Mouse (Mus musculus): ENCODE results near the gene Foxo3.

The Foxo3 gene

DNA sequence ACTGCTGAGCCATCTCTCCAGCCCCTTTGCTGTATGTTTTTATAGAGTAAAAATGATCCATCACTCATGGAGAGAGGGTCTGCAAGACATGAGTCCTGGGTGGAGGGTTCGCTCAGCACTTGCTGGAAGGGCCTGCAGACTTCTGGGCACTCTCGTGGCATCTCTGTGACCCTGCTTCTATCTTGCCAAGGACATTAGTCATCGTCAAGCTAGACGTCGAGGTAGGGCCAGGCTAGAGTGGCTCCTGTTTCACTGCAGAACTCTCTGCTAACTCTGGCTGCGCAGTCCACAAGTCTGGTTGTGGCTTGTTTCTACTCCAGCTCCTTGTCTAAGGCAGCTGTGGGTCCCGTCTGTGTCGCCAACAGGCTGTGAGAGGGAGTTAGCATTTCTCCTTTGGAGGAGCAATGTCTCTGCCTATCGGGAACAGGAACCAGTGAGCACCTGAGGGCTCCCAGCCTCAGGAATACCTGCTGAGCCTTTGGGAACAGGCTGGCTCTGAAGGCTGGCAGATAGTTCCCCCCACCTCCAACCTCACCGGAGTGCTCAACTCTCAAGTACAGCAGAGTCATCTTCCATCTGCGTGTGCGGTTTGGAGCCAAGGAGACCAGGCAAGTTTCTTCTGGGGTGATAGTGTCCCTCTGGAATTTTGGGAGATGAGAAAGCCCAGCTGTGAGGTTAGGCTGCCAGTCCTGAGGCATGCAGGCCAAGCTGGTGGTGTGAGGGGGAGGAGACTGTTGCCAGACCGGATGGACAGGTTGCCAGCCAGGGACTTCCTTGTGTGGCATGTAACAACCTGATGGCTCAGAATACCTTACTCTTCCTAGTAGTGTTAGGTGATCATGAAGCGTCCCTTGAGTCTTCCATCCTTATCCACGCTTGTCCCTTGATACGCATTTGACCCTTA lies 98.5 kb downstream of the Foxo3 start:
- DNase-seq, result peak; percentile 18

DNA sequence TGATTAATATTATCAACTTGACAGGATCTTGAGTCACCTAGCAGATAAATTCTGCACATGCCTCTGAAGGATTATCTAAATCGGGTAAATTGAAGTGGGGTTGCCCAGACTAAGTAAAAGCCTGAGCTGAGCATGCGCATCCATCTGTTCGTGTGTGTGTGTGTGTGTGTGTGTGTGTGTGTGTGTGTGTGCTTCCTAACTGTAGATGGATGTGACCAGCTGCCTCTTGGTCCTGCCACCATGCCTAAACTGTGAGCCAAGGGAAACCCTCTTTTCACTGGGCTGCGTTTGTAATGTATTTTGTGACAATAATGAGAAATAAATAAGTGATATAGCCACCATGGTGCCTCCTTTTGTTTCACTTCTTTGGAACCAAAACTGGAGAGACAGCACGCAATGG lies 102.3 kb downstream of the Foxo3 start:
- no peak for DNase-seq

DNA sequence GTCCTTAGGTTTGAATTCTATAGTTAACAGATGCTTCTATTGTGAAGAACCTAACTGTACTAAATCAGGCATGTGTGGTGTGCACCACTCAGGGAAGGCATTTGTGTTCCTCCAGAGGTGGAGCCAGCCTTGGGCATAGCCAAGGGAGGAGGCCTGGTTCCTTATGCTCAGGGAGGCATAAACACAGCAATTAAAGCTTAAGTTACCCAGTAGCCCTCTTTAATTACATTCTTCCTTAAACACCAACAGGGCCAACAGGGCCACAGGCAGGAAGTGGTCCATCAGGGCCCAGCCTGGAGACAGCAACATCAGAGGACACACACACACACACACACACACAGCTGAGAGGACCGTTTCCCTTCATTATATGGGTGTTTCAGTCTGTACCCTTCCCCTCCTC lies 102.7 kb downstream of the Foxo3 start:
- no peak for DNase-seq

DNA sequence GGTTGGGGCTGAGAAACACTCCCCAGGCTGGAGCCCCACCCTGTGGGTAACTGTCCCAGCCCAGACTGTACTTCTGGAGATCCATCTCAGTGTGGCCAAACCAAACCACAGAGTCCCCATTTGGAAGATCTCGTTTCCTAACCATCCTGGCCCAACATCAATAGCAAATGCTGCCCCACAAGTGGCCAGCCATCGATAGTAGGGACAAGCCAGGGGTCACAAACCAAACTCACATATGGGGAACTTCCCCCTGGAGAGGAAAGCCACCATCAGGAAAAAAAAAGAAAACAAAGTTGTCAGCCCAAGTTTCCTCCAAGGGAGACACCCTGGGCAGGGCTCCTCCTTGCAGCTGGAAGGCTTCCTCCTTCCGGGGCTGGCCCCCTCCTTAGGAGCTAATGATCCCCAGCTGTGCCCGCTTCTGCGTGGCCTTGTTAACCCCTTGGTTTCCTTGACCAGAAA lies 105.6 kb downstream of the Foxo3 start:
- no peak for DNase-seq

DNA sequence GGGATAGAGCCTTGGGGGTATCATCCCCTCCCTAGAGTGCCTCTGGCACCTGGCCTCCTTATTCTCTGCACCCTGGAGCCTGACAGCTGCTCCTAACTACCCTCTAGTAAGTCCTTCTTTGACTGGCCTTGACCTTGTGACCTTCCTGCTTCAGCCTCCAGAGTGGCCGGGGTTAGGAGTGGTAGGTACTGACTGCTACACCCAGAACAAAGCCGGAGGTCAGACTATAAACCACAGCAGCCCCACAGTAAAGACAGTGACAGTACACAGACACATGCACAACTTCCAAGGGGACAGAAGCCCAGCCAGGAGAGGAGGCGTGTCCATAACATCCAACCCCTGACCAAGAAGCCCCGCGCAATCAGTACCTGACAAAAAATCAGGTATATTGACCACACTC lies 106.4 kb downstream of the Foxo3 start:
- DNase-seq, result no peak

DNA sequence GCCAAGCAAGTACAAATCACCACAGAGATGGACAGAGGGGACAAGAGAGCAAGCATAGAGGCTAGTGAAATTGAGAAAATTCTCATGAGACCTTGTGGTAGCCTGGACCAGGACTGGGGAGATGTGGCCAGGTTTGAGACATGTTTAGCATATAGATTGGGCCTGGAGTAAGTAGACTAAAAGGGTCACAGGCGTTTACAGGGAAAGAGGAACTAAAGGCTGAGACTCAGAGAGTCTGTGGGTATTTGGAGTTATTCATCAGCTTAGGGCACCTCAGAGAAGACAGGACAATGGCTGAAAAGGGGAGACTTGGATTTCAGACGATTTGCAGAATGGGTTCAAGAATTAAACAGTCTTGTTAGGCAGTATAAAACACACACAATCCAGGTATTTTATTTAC lies 121.8 kb downstream of the Foxo3 start:
- no peak for DNase-seq

DNA sequence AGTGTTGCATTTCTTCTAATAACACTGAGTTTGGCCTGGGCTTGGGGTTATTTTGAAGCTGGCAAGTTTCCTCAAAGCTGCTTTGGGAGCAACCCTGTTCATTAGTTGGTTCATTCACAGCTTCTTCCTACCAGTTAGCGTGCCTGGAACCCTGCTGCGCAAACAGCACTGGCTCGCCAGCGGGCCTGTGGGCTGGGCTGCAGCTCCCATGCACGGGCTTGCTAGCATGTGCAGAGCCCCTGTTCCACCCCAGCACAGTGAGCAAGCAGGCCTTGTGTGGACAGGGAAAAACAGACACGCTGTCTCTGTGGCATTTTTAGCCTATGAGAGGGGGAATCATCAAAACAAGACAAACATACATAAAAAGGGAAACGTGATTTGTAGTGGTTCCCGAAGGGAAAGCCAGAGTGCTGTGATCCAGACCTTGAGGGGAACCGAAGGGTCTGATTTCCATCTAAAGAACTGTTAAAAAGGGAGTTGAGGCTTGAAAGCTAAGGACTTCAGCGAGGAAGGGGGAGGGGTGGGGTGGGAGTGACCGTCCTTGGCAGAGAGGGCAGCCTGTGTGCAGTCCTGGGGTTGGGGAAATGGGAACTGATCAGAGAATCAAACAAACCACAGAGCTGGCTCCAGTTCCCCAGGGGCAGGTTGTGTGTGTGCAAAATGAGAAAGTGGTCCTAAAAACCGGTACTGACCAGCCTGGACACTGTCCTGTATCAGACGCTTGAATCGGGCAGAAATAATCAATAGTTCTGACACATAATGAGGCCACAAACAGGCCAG lies 123.9 kb downstream of the Foxo3 start:
- DNase-seq, result no peak

DNA sequence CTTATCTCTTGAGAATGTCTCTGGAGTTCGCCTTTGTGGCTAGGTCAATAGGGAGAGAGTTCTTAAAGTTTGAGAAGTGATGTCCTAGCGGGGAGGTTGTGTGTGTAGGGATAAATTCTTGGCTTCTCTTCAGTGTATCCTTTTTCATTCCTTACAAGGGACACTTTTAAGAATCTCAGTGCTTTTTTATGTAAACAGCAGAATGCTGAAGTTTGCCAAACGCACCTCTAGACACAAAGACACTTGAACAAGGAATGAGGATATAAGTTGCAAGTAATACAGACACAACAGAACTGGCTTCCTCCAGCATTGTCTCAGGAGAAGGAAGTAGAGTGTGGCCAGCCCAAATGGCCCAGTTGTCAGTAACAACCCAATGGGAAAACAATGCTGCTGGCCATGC lies 126.8 kb downstream of the Foxo3 start:
- no peak for DNase-seq

DNA sequence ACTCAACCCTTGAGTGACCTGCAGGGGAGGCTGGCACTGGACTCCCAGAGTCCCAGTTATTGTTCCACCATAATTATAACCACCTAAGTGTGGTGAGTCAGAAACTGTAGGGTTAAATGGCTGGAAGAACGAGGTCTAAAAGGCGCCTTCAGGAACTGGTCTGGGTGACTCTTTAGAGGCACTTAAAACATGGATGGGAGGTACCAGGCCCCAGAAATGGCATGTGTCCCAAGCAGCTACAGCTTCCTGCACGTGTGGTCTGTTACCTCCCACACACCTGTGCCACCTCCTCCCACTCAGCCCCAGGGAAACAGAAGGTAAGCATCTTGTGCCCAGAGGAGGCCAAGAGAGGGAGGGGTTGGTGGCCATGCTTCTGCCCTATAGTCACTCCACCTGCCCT lies 128.2 kb downstream of the Foxo3 start:
- DNase-seq, result peak; percentile 34

DNA sequence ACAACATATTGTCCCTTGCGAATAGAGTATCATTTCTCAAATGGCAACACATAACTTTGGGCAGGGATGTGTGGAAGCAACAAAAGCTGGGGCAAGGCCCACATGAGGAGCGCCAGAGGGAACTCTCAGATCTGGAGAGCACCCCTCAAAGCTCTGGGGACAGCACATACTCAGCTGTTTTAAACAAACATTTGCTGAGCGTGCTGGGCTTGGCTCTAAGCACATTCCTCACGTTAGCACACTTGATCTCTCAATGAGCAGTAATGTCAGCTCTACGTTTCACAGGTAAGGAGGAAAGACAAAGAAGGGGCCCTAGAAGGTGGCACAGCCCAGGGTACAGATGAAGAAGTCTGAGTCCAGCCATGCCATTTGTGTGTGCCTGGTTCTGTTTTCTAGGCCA lies 131.3 kb downstream of the Foxo3 start:
- DNase-seq, result no peak

DNA sequence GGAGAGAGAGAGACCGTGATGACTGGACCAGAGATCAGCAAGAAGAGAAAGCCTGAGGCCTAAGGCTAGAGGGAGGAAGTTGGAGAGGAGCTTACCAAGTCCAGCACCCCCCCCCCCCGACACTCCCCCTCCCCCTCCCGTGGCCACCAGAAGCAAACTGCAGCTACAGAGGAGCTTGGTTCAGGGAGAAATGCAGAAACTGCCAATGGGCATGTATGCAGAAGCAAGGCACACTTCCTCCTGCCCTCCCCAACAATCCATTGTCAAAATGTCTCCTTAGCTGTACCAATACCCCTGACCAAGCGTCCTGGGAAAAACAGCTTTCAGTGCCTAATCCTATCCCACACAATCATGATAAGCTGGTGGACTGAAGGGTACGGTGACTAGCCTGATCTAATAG lies 131.8 kb downstream of the Foxo3 start:
- DNase-seq, result no peak

DNA sequence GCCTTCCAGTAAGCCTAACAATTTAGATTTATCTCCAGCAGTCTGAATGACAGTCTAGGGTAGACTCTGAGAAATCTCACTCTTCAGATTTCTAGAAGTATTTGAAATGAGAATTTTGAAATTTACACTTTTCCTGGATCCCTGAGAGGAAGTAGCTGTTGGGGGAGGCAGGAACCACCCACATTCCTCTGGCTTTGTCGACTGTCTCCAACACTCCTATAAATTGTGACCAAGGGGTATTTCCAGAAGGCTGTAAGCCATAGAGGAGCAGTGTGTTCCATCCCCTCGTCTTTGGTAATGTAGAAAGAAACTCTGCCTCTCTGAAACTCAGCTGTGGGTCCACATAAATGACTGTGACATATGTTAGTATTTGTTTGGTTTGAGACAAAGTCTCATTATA lies 132.4 kb downstream of the Foxo3 start:
- DNase-seq, result no peak

DNA sequence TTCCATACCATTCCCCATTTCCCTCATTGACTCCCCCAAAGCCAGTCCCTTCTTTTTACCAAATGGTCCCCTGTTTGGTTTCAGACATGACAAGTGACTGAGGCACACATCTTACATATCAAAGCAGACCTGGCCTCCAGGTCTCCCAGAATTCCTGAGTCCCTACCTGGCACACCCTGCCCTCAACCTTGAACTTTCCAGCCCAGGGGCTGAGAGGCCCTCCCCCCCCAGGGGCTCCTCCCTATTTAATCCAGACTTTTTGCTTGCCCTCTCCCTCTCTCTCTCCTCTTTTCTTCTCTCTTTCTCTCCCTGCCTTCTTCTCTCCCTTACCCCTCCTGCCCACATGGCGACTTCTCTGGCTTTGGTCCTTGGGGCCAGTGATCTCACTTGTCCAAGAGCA lies 133.8 kb downstream of the Foxo3 start:
- no peak for DNase-seq

DNA sequence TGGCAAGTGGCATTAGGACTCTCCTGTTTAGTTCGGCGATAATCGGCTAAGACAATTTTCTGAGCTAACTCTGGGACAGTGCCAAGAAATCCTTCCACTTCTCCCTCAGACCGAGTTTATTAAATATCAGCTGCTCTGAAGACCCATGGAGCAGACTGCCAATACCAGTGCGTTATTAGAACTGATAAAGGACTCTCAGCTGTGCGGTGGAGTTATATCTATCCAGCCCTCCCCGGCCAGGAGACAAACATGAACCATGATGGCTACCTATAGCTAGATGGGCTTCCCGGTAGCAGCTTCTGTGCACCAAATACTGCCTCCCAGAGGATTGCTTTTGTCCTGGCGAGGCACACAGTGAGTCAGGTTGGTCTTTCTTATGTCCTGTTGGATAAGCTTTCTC lies 134.5 kb downstream of the Foxo3 start:
- DNase-seq, result no peak

DNA sequence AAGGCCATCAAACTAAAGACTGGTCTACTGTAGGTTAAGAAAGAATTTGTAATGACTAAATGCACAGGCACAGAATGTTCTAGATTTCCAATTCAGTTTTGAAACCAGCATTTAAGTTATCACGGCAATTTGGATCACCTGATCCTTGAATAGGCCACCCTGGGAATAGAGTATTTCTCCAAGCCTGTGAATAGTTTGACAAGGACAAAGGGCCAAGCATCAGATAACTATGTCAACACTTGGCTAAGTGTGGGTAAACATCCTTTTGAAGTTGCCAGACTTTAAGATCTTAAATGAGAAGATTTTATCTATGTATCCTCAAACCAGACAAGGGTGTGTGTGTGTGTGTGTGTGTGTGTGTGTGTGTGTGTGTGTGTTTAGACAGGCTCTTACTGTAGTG lies 136.8 kb downstream of the Foxo3 start:
- DNase-seq, result no peak

DNA sequence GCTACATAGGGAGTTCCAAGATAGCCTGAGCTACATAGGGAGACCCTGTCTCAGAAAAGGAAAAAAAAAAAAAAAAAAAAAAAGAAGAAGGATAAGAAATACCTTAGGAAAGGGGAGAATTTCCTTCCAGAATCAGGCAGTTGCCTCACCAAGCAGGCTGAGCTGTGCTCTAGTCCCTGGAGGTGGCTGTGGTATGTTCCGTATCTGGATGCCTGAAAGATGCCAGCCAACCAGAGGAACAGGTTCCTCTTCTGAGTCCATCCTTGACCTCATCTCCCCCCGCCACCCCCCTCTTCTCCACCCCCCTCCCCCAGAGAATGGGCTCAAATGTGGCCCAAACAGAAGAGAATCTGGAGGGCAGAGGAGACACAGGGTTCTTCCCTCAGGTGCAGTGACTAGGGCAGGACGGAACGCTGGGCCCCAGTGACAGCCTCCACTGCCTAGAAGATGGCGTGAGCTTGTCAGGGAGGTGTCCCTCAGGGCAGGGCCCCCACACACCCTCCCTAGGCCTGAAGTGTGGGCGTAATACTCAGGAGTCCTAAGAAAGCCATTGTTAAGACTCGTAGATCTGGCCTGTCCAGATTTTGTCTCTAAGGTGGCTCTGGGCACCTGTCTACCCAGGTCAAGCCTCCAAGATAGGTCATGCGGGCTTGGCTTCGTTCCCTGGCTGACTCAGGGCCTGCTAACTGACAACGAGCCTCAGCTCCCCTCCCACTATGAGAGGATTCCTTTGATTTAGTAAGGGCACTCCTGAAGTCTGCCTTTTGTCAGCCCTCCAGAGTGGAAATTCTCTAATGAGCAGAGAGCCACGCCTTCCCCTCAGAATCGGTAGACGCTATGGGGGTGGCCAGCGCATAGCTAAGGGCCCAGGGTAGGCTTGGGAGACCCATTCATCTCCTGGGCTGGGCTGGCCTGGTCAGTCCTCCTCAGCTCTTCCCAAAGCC lies 141.5 kb downstream of the Foxo3 start:
- no peak for DNase-seq
